ENCODE assay signal across 26 mouse cellular contexts in genomic region chr9:107744061-107744460, GRCm38 (mm10). TPM values are rescaled to one million over a fixed set of nuclear protein-coding genes. Genes with fewer than 3 reads are reported as not detected.
DNase-seq lines count a peak whose midpoint lies in the region; ATAC-seq and TF ChIP-seq lines count a peak whose summit lies in the region.
"Had no signal": no experiment of that assay in that cellular context is flagged by ENCODE, and none has a peak within 500 bp of the region (broad histone marks: within the 10 kb centered on the region; RNA-seq: fewer than 3 reads in every experiment).

No protein-coding gene starts in this region.

- peak overlapping the region; percentile 64 for H3K27ac ChIP-seq in bone marrow macrophage, adult 2 months (ENCODE audit: insufficient read depth, low read depth, low read length)
- H3K27ac ChIP-seq: embryonic facial prominence, embryonic 10.5 days; embryonic facial prominence, embryonic 13.5 days; forebrain, embryonic 12.5 days; forebrain, embryonic 15.5 days; heart, embryonic 10.5 days; hindbrain, embryonic 10.5 days; hindbrain, embryonic 13.5 days had no signal

- ATAC-seq in granulocyte monocyte progenitor cell, adult 5-6 weeks (replicated peaks; ENCODE audit: poor library complexity, severe bottlenecking): peak; percentile 28; the same call in 1 of the 2 replicates
- ATAC-seq: CD4-positive, CD25-positive, alpha-beta regulatory T cell, adult 4 months; forebrain, embryonic 15.5 days; hindbrain, embryonic 16.5 days had no signal

- peaks cover 36% of the 10 kb centered on the region for H3K4me1 ChIP-seq in bone marrow macrophage, adult 2 months (ENCODE audit: control insufficient read depth, insufficient read depth, low read length)
- H3K4me1 ChIP-seq: embryonic facial prominence, embryonic 10.5 days; embryonic facial prominence, embryonic 13.5 days; forebrain, embryonic 12.5 days; forebrain, embryonic 15.5 days; heart, embryonic 10.5 days; hindbrain, embryonic 10.5 days; hindbrain, embryonic 13.5 days had no signal

- peak; percentile 40 for DNase-seq in layer of hippocampus, adult 9-11 months
- DNase-seq in layer of hippocampus, postnatal 10 days (ENCODE audit: low spot score in 2 of 2): no peak
- no peak for DNase-seq in kidney, adult 8-10 months
- no peak for DNase-seq in gastrocnemius, postnatal 14 days
- DNase-seq: adrenal gland, adult 2 months; adrenal gland, postnatal 14 days; cerebellum, adult 11-12 months; cerebellum, adult 8-10 months; cerebellum, postnatal 10 days; cerebellum, postnatal 36 days; embryo, embryonic 11 days; gastrocnemius, postnatal 36 days; heart, postnatal 36 days had no signal

- no peak overlapping the region for H3K4me3 ChIP-seq in bone marrow macrophage, adult 2 months (ENCODE audit: insufficient read depth, low read length)
- H3K4me3 ChIP-seq: embryonic facial prominence, embryonic 10.5 days; embryonic facial prominence, embryonic 13.5 days; erythroblast, embryonic 14.5 days; forebrain, embryonic 12.5 days; forebrain, embryonic 15.5 days; heart, embryonic 10.5 days; hindbrain, embryonic 10.5 days; hindbrain, embryonic 13.5 days had no signal

- intact Hi-C loops in gastrocnemius, postnatal 14 days (cut with DNase I; ENCODE audit: low total_unique reads): no loop called here

- no peak for TF ChIP-seq POLR2A in bone marrow macrophage, adult 2 months (IDR thresholded peaks at IDR 0.05; ENCODE audit: borderline replicate concordance, low read depth, low read length)

- no peak for TF ChIP-seq CTCF in bone marrow macrophage, adult 2 months (IDR thresholded peaks at IDR 0.05; ENCODE audit: low read depth, low read length)

RNA-seq across cellular contexts. Expression of gene Rbm5, which starts 26.7 kb away (rescaled TPM):
- 100 to 1,000 TPM; 159 to 181 TPM for total RNA-seq in layer of hippocampus, postnatal 10 days (2021)
- 177 and 178 TPM in 2 replicates for polyA plus RNA-seq in bone marrow macrophage, adult 2 months (2012; ENCODE audit: insufficient read depth, insufficient read length, missing spikeins)
- 133 and 165 TPM in 2 replicates for total RNA-seq in granulocyte monocyte progenitor cell, adult 5-6 weeks (2014; fragmentation: Nextera tagmentation)
- 157 and 164 TPM in 2 replicates for total RNA-seq in granulocyte monocyte progenitor cell, adult 5-6 weeks (2017)
- 10 to 100 TPM; 30.9 to 40.5 TPM for total RNA-seq in gastrocnemius, postnatal 14 days (2021)

RNA-seq across cellular contexts. Expression of gene Sema3f, which starts 33.8 kb away (rescaled TPM):
- 1 to 10 TPM; 6.7 to 9.1 TPM for total RNA-seq in layer of hippocampus, postnatal 10 days (2021)
- polyA plus RNA-seq in bone marrow macrophage, adult 2 months (2012; ENCODE audit: insufficient read depth, insufficient read length, missing spikeins): not detected in 2 replicates
- 2.6 TPM in 1 of 2 replicates, not detected in the other for total RNA-seq in granulocyte monocyte progenitor cell, adult 5-6 weeks (2014; fragmentation: Nextera tagmentation)
- total RNA-seq in granulocyte monocyte progenitor cell, adult 5-6 weeks (2017): not detected in 2 replicates
- 10 to 100 TPM in 1 of 2 experiments, 1 to 10 TPM in 1; 8.4 to 10.6 TPM for total RNA-seq in gastrocnemius, postnatal 14 days (2021)
- total RNA-seq: MEL had no signal
- polyA plus RNA-seq: CD4-positive, CD25-positive, alpha-beta regulatory T cell, adult 4 months; erythroblast, embryonic 14.5 days had no signal
